Mouse (Mus musculus): ENCODE data around the gene Ola1. TPM values are rescaled to one million over a fixed set of nuclear protein-coding genes. Genes with fewer than 3 reads are reported as not detected.

Gene Ola1
- total RNA-seq (2023), result 37.4 TPM

DNA sequence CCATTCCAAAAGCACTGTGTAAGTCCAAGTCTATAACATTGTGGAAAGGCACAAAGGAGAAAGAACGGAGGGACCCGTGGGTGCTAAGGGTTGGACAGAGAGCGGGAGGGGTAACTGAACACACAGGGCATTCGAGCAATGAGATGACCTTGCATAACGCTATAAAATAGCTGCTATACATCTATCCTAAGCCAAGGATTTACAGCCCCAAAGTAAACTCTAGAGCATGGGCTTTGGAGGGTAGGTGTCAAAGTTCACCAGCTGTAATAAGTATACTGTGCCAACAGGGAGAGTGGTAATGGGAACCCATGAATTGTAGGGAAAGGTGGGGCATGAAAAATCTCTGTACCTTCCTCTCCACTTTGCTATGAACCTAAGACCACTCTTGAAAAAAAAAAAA is at the start of gene Ola1:
Gene Ola1 (minus strand): TSS at position 12 of the 400 bp plus-strand sequence.

Other genes starting within 250 kb of the Ola1 start
- gene Sp3, start 238.5 kb downstream of the Ola1 start, total RNA-seq (2023), result 186 TPM
- gene Gm11084, start 232.2 kb downstream of the Ola1 start, total RNA-seq (2023), result not detected
- gene Sp9, start 53.0 kb upstream of the Ola1 start, total RNA-seq (2023), result not detected
- 5.1 TPM for gene Scrn3, start 93.7 kb upstream of the Ola1 start, total RNA-seq (2023)
- gene Cir1, start 93.8 kb upstream of the Ola1 start, total RNA-seq (2023), result 28.5 TPM
- gene Gpr155, start 167.6 kb upstream of the Ola1 start, total RNA-seq (2023), result 14.2 TPM